Mouse (Mus musculus) heart, embryonic 16.5 days (tissue): Measurements from ENCODE around the gene Ank3. TPM values are rescaled to one million over a fixed set of nuclear protein-coding genes. Genes with fewer than 3 reads are reported as not detected.

Source experiments
- ATAC-seq: fragments of 200-750 bp; cut with Nextera tagmentation; replicated peaks from 2 replicates; pipeline ENCODE4 v1.8.0; 2017; ENCODE audit warnings: moderate number of reproducible peaks; ENCODE audit not compliant: insufficient read depth, low FRiP score; ENCODE audit errors: extremely low read depth
- H3K27ac ChIP-seq: fragments of 300-500 bp; sonication (generic); 2 replicates; pipeline ENCODE4 v1.5.1; 2014; ENCODE audit warnings: mild to moderate bottlenecking, low read length, control low read depth, moderate library complexity
- H3K27me3 ChIP-seq: fragments of 300-500 bp; sonication (generic); 2 replicates; pipeline ENCODE4 v1.6.1; 2014; ENCODE audit warnings: low read length, mixed read lengths; ENCODE audit not compliant: control insufficient read depth, insufficient read depth
- H3K36me3 ChIP-seq: fragments of 300-500 bp; sonication (generic); 2 replicates; pipeline ENCODE4 v1.6.1; 2014; ENCODE audit not compliant: control insufficient read depth, insufficient read depth
- H3K4me1 ChIP-seq: fragments of 300-500 bp; sonication (generic); 2 replicates; pipeline ENCODE4 v1.6.1; 2014; ENCODE audit warnings: low read length, mixed read lengths; ENCODE audit not compliant: control insufficient read depth, insufficient read depth
- H3K4me2 ChIP-seq: fragments of 300-500 bp; sonication (generic); 2 replicates; pipeline ENCODE4 v1.6.1; 2014; ENCODE audit warnings: low read depth, mild to moderate bottlenecking, control low read depth, low read length
- H3K4me3 ChIP-seq: fragments of 300-500 bp; sonication (generic); 2 replicates; pipeline ENCODE4 v1.5.1; 2014; ENCODE audit warnings: mild to moderate bottlenecking, control low read depth, low read length
- H3K9ac ChIP-seq: fragments of 300-500 bp; sonication (generic); 2 replicates; pipeline ENCODE4 v1.6.1; 2014; ENCODE audit warnings: low read length, control low read depth
- H3K9me3 ChIP-seq: fragments of 300-500 bp; sonication (generic); replicated peaks from 2 replicates; pipeline ENCODE4 v1.6.1; 2016; ENCODE audit warnings: low read length; ENCODE audit not compliant: control insufficient read depth
- WGBS: fragments of 180-500 bp; shearing (Covaris S2); extraction: QIAGEN DNeasy Blood & Tissue Kit; methylation state at CpG from one replicate; pipeline ENCODE4 v1.1.7; 2014; 5-methylcytosine and 5-hydroxymethylcytosine counted together
- polyA plus RNA-seq: library from polyadenylated mRNA; unstranded; fragments of >200 nt; fragmentation: Nextera tagmentation; extraction: Ambion mirVana; gene quantifications from 2 replicates; pipeline ENCODE4 v1.2.1, GENCODE M21; 2015

Ank3 gene
- polyA plus RNA-seq, 1 experiment from 2014 or later: 33.2 TPM

DNA sequence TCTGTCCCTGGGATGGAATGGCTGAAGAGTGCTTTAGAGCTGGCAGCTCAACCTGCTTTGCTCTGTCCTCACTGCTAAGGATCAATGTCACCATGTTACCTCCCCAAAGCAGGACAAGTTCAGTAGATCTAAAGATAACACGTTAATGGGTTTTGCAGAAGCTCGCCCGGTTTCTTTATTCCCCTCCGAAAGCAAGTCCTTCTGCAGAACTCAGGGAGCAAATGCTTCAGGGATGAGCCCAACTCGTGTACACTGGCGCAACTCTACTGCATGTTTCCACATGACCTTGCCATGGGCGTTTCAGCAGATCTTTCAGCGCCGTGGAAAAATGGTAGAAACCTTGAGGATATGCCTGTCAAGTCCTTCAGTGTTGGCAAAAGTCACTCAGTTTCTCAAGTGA is 247.4 kb downstream of the Ank3 start:
- Histone ChIP-seq H3K36me3 (no peaks in the 10 kb centered on the region), H3K9me3 (no peaks in the 10 kb centered on the region), H3K4me1 (peaks cover 32% of the 10 kb centered on the region), H3K4me2 (no peak overlapping the region), H3K27me3 (no peaks in the 10 kb centered on the region), H3K4me3 (no peak overlapping the region), H3K27ac (peak overlapping the region; percentile 31), H3K9ac (no peak overlapping the region)
- 80% methylated on average over 9 of the region's 9 CpGs for WGBS
- no peak for ATAC-seq

DNA sequence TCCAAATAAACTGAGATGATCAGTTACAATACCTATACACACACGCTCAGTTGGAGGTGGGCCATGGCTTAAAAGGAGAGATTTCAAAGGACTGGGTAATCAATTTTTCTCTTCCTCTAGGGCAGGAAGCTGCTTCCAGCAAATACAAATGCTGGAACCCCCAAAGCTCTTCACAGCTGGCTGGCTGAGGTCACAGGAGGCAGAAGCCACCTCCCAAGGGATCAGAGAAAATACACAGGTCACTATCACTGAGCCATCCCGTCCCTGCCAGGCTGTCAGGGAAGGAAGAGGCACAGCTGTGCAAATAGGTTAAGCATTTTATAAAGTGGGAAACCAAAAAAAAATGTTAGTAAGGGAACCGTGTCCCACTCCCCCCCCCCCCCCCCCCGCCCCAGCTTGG is 251.5 kb downstream of the Ank3 start:
- 49% methylated on average over 4 of the region's 4 CpGs for WGBS
- Histone ChIP-seq H3K27me3 (no peaks in the 10 kb centered on the region), H3K4me2 (no peak overlapping the region), H3K4me1 (peaks cover 29% of the 10 kb centered on the region), H3K9ac (no peak overlapping the region), H3K27ac (no peak overlapping the region), H3K36me3 (no peaks in the 10 kb centered on the region), H3K4me3 (no peak overlapping the region), H3K9me3 (no peaks in the 10 kb centered on the region)
- no peak for ATAC-seq

GRCm38 (mm10) chr10:69652660-69653059 is 254.1 kb downstream of the Ank3 start:
- ATAC-seq: no peak
- no peaks in the 10 kb centered on the region for H3K9me3 ChIP-seq
- H3K4me2 ChIP-seq: peak overlapping the region; percentile 36
- peaks cover 17% of the 10 kb centered on the region for H3K4me1 ChIP-seq
- 23% methylated on average over 5 of the region's 5 CpGs for WGBS
- H3K27me3 ChIP-seq: no peaks in the 10 kb centered on the region
- no peak overlapping the region for H3K4me3 ChIP-seq
- H3K9ac ChIP-seq: 0 out of 2 replicates have a peak overlapping the region, but pooled peaks have one; percentile 15
- H3K36me3 ChIP-seq: no peaks in the 10 kb centered on the region
- H3K27ac ChIP-seq: peak overlapping the region; percentile 64

GRCm38 (mm10) chr10:69653121-69653677 is 254.6 kb downstream of the Ank3 start:
- H3K27ac ChIP-seq: peak overlapping the region; percentile 64
- H3K4me2 ChIP-seq: peak overlapping the region; percentile 36

GRCm38 (mm10) chr10:69654176-69654575 is 255.6 kb downstream of the Ank3 start:
- no peak overlapping the region for H3K9ac ChIP-seq
- WGBS: 93% methylated on average over 2 of the region's 2 CpGs
- ATAC-seq: no peak
- H3K27me3 ChIP-seq: no peaks in the 10 kb centered on the region
- H3K36me3 ChIP-seq: no peaks in the 10 kb centered on the region
- no peak overlapping the region for H3K4me3 ChIP-seq
- H3K4me1 ChIP-seq: peaks cover 17% of the 10 kb centered on the region
- no peaks in the 10 kb centered on the region for H3K9me3 ChIP-seq
- H3K4me2 ChIP-seq: no peak overlapping the region
- no peak overlapping the region for H3K27ac ChIP-seq

More at GRCm38 (mm10) chr10:69653121-69653677, 254.6 kb downstream of the Ank3 start:
- Histone ChIP-seq H3K4me1 (peaks cover 17% of the 10 kb centered on the region), H3K27me3 (no peaks in the 10 kb centered on the region), H3K9ac (no peak overlapping the region), H3K9me3 (no peaks in the 10 kb centered on the region), H3K4me3 (no peak overlapping the region), H3K36me3 (no peaks in the 10 kb centered on the region)
- 14% methylated on average over 5 of the region's 5 CpGs for WGBS
- no peak for ATAC-seq

GRCm38 (mm10) chr10:69654866-69655633 is 256.5 kb downstream of the Ank3 start:
- H3K4me1 ChIP-seq: peaks cover 17% of the 10 kb centered on the region
- no peak for ATAC-seq
- no peaks in the 10 kb centered on the region for H3K36me3 ChIP-seq
- H3K4me2 ChIP-seq: peak overlapping the region; percentile 30; the same call in 1 of the 2 replicates
- H3K27ac ChIP-seq: no peak overlapping the region
- H3K27me3 ChIP-seq: no peaks in the 10 kb centered on the region
- H3K9me3 ChIP-seq: no peaks in the 10 kb centered on the region
- no peak overlapping the region for H3K9ac ChIP-seq
- 13% methylated on average over 13 of the region's 13 CpGs for WGBS
- no peak overlapping the region for H3K4me3 ChIP-seq

GRCm38 (mm10) chr10:69656321-69656720 is 257.7 kb downstream of the Ank3 start:
- Histone ChIP-seq H3K4me3 (no peak overlapping the region), H3K4me2 (no peak overlapping the region), H3K27ac (no peak overlapping the region), H3K36me3 (no peaks in the 10 kb centered on the region), H3K9ac (no peak overlapping the region), H3K4me1 (peaks cover 17% of the 10 kb centered on the region), H3K27me3 (no peaks in the 10 kb centered on the region), H3K9me3 (no peaks in the 10 kb centered on the region)
- ATAC-seq: 0 out of 2 replicates have a peak, but pooled peaks have one; percentile 16
- WGBS: 11% methylated on average over 3 of the region's 3 CpGs

- Histone ChIP-seq H3K27ac (no peak overlapping the region), H3K9me3 (no peaks in the 10 kb centered on the region), H3K9ac (no peak overlapping the region), H3K27me3 (no peaks in the 10 kb centered on the region), H3K4me3 (no peak overlapping the region), H3K4me1 (no peaks in the 10 kb centered on the region), H3K36me3 (no peaks in the 10 kb centered on the region), H3K4me2 (no peak overlapping the region)
- WGBS: 91% methylated on average over 4 of the region's 4 CpGs
- ATAC-seq: no peak
Measured at GRCm38 (mm10) chr10:69659818-69660217, 261.2 kb downstream of the Ank3 start.

GRCm38 (mm10) chr10:69662338-69662737 is 263.8 kb downstream of the Ank3 start:
- ATAC-seq: 0 out of 2 replicates have a peak, but pooled peaks have one; percentile 16
- WGBS: 7% methylated on average over 7 of the region's 7 CpGs
- H3K9ac ChIP-seq: no peak overlapping the region
- H3K4me1 ChIP-seq: peaks cover 3% of the 10 kb centered on the region
- no peaks in the 10 kb centered on the region for H3K36me3 ChIP-seq
- no peak overlapping the region for H3K27ac ChIP-seq
- no peaks in the 10 kb centered on the region for H3K27me3 ChIP-seq
- no peaks in the 10 kb centered on the region for H3K9me3 ChIP-seq
- H3K4me2 ChIP-seq: no peak overlapping the region
- no peak overlapping the region for H3K4me3 ChIP-seq
